8 mouse cellular contexts compared by ENCODE assay signal in the genomic region with DNA sequence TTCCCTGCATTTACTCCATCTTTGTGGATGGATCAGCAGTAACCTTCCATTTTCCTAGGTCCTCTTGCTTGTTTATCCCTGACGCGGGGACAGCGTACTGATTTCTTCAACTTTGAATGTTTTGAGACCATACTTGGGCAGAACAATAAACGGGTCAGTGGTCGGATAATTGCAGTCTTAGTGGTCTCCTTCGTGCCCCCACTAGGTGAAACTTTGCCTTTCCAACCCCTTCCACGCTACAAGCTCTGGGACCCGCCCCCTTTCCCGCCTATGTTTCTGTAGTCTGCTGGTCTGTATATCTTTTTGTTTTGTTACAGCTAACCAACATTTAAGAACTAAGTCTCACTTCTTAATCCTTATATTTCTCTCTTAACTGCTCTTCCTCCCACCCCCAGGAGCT. TPM values are rescaled to one million over a fixed set of nuclear protein-coding genes. Genes with fewer than 3 reads are reported as not detected.
DNase-seq lines count a peak whose midpoint lies in the region; ATAC-seq and TF ChIP-seq lines count a peak whose summit lies in the region.

No protein-coding gene starts in this region.

- H3K4me3 ChIP-seq in liver, adult 2 months (ENCODE audit: insufficient read depth, low read depth, low read length), result peak overlapping the region; percentile 95
- H3K4me3 ChIP-seq in forebrain, embryonic 11.5 days (ENCODE audit: low read depth, low read length), result peak overlapping the region; percentile 55
- peak overlapping the region; percentile 71 to 95 for H3K4me3 ChIP-seq in liver, embryonic 14.5 days (ENCODE audit: insufficient read depth in 1 of 2, low read depth in 2 of 2, low read length in 2 of 2)

- H3K27me3 ChIP-seq in liver, adult 2 months (ENCODE audit: control insufficient read depth, insufficient read depth, low read length), result no peaks in the 10 kb centered on the region
- H3K27me3 ChIP-seq in forebrain, embryonic 11.5 days (ENCODE audit: control insufficient read depth, insufficient read depth, low read length), result no peaks in the 10 kb centered on the region
- H3K27me3 ChIP-seq in liver, embryonic 14.5 days (ENCODE audit: control insufficient read depth, insufficient read depth, low read length), result no peaks in the 10 kb centered on the region; the same call in 1 of the 2 replicates

- peaks cover 1% of the 10 kb centered on the region; the same call in 1 of the 2 replicates for H3K4me1 ChIP-seq in liver, adult 2 months (ENCODE audit: control insufficient read depth, insufficient read depth, low read length)
- no peaks in the 10 kb centered on the region for H3K4me1 ChIP-seq in forebrain, embryonic 11.5 days (replicated peaks; ENCODE audit: control insufficient read depth, insufficient read depth, low read length)
- peaks cover 2 to 5% of the 10 kb centered on the region in 2 experiments; a peak in 2 of 4 replicates for H3K4me1 ChIP-seq in liver, embryonic 14.5 days (replicated peaks; ENCODE audit: control insufficient read depth in 2 of 2, insufficient read depth in 2 of 2, low read length in 1 of 2)

- H3K9me3 ChIP-seq in forebrain, embryonic 11.5 days (ENCODE audit: control insufficient read depth, low read length), result no peaks in the 10 kb centered on the region; the same call in 1 of the 2 replicates
- no peaks in the 10 kb centered on the region for H3K9me3 ChIP-seq in liver, embryonic 14.5 days (ENCODE audit: control insufficient read depth, low read length)

- peak overlapping the region; percentile 55 for H3K4me2 ChIP-seq in forebrain, embryonic 11.5 days (ENCODE audit: low read depth, low read length, severe bottlenecking)
- H3K4me2 ChIP-seq in liver, embryonic 14.5 days (ENCODE audit: low read depth), result peak overlapping the region; percentile 77

- no peak for TF ChIP-seq CTCF in liver, adult 2 months (IDR thresholded peaks at IDR 0.05; ENCODE audit: low read depth, low read length)
- no peak for TF ChIP-seq CTCF in liver, embryonic 14.5 days (IDR thresholded peaks at IDR 0.05; ENCODE audit: low read depth)

- 0% methylated on average over 9 of the region's 9 CpGs for WGBS in liver, adult 2 months
- WGBS in forebrain, embryonic 11.5 days, result 27% methylated on average over 9 of the region's 9 CpGs
- 9% methylated on average over 9 of the region's 9 CpGs for WGBS in liver, embryonic 14.5 days (ENCODE audit: insufficient replicate concordance)

- peak overlapping the region; percentile 90 for H3K9ac ChIP-seq in liver, adult 2 months (ENCODE audit: low read depth, low read length)
- H3K9ac ChIP-seq in forebrain, embryonic 11.5 days (ENCODE audit: low read length), result peak overlapping the region; percentile 61
- peak overlapping the region; percentile 86 for H3K9ac ChIP-seq in liver, embryonic 14.5 days (replicated peaks)

- H3K79me2 ChIP-seq in liver, adult 2 months (ENCODE audit: control insufficient read depth, insufficient read depth, low read length), result no peaks in the 10 kb centered on the region; the same call in 1 of the 2 replicates

- no peak for TF ChIP-seq POLR2A in liver, adult 2 months (IDR thresholded peaks at IDR 0.05; ENCODE audit: extremely low read depth, insufficient read depth, low read length)

- H3K27ac ChIP-seq in liver, adult 2 months (replicated peaks; ENCODE audit: insufficient read depth, low read depth, low read length), result peak overlapping the region; percentile 89; the same call in 1 of the 2 replicates
- no peak overlapping the region for H3K27ac ChIP-seq in forebrain, embryonic 11.5 days (ENCODE audit: low read depth, low read length)
- peak overlapping the region; percentile 86 for H3K27ac ChIP-seq in liver, embryonic 14.5 days

- no peak for TF ChIP-seq EP300 in liver, embryonic 14.5 days (IDR thresholded peaks at IDR 0.05; ENCODE audit: low read depth)

- peak; percentile 14 to 38 for DNase-seq in adrenal gland, adult (ENCODE audit: inconsistent age in 2 of 2, low spot score in 1 of 2)
- no peak for DNase-seq in adrenal gland, postnatal 25 days
- DNase-seq in liver, adult 2 months (ENCODE audit: extremely low read depth, low read depth, low spot score), result no peak
- no peak for DNase-seq in liver
- no peak for DNase-seq in forebrain, embryonic 11.5 days (ENCODE audit: low spot score)
- DNase-seq in liver, embryonic 14.5 days (ENCODE audit: low read depth in 3 of 3, low spot score in 3 of 3), result no peak
- DNase-seq in urinary bladder, postnatal 14 days (ENCODE audit: low spot score), result no peak
- no peak for DNase-seq in right cerebral cortex, postnatal 4 days

- no peak for ATAC-seq in forebrain, embryonic 11.5 days (replicated peaks; ENCODE audit: low FRiP score)
- ATAC-seq in liver, embryonic 14.5 days (ENCODE audit: insufficient read depth), result no peak

- H3K36me3 ChIP-seq in liver, adult 2 months (ENCODE audit: control insufficient read depth, insufficient read depth, low read length), result no peaks in the 10 kb centered on the region
- no peaks in the 10 kb centered on the region for H3K36me3 ChIP-seq in forebrain, embryonic 11.5 days (ENCODE audit: control insufficient read depth, insufficient read depth, low read length)
- no peaks in the 10 kb centered on the region for H3K36me3 ChIP-seq in liver, embryonic 14.5 days (replicated peaks; ENCODE audit: control insufficient read depth, insufficient read depth, low read depth)

RNA-seq across cellular contexts. Expression of a gene that starts 3.8 kb away (rescaled TPM):
- total RNA-seq in adrenal gland, postnatal 25 days (2021), result 220 and 240 TPM in 2 replicates
- 82.1 and 89.5 TPM in 2 replicates for total RNA-seq in liver, adult 2 months (2014; rRNA removed)
- 23.2 and 32.6 TPM in 2 replicates for polyA plus RNA-seq in liver, adult 2 months (2012; rRNA removed)
- polyA plus RNA-seq in forebrain, embryonic 11.5 days (2014; fragmentation: Nextera tagmentation; extraction: Ambion mirVana), result 70.6 and 88.4 TPM in 2 replicates
- polyA plus RNA-seq in liver, embryonic 14.5 days (2012; rRNA removed), result 19.6 and 19.7 TPM in 2 replicates
- polyA plus RNA-seq in liver, embryonic 14.5 days (2014; fragmentation: Nextera tagmentation; extraction: Ambion mirVana), result 11.6 and 11.9 TPM in 2 replicates

Comparison
In these comparisons a context has a peak if more than half of its experiments do, and no peak if none do; other contexts are left out.
1. DNase-seq: peak in adrenal gland, adult (2 of 2); none in adrenal gland, postnatal 25 days (single experiment), liver, adult 2 months (single experiment), liver (single experiment), forebrain, embryonic 11.5 days (single experiment), liver, embryonic 14.5 days (0 of 3), urinary bladder, postnatal 14 days (single experiment) and right cerebral cortex, postnatal 4 days (single experiment).
2. Peak in every context shown above with its lines, with median percentiles within 50 percentile points of each other: H3K4me3 ChIP-seq and H3K9ac ChIP-seq.